Mouse (Mus musculus) gastrocnemius, postnatal 14 days (tissue): ENCODE data around the gene Xpa. TPM values are rescaled to one million over a fixed set of nuclear protein-coding genes. Genes with fewer than 3 reads are reported as not detected.
A peak's percentile ranks its signal among the peaks of the same experiment; 100 is the strongest.

ENCODE experiments used
- DNase-seq: peaks from one replicate; pipeline ENCODE4 v3.0.0; 2021; ENCODE audit warnings: mixed read lengths
- intact Hi-C: fragments of 180-260 bp; cut with DNase I; formaldehyde crosslinking; loops from one replicate; pipeline ENCODE4 v1.15.1; 2025; ENCODE audit warnings: low total_unique reads
- total RNA-seq, 2 experiments: library from RNA; stranded (reverse); gene quantifications; 2 replicates each; pipeline ENCODE4 v1.2.3; 2021

The Xpa gene
- total RNA-seq, 2 experiments from 2014 or later: 7.5 to 7.8 TPM

DNA sequence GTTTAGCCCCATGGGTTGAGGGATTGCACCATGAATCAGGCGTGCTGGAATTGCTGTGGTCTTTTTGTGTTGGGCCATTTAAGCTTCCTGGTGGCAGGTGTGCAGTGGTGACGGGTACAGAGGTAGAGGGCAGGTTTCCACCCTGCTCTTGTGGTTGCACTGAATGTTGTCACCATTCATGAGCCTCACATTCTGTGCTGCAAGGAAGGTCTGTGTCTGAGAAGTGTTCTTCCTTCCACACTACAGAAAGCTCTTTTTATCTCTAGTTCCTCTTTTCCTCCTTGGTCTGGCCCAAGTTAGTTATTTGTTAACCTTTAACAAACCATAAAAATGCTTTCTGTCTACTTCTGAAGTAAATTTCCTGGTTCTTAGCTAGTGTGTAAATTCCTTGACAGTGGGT, 32.1 kb downstream of the Xpa start:
- no peak for DNase-seq
- intact Hi-C loops: no loop called here

DNA sequence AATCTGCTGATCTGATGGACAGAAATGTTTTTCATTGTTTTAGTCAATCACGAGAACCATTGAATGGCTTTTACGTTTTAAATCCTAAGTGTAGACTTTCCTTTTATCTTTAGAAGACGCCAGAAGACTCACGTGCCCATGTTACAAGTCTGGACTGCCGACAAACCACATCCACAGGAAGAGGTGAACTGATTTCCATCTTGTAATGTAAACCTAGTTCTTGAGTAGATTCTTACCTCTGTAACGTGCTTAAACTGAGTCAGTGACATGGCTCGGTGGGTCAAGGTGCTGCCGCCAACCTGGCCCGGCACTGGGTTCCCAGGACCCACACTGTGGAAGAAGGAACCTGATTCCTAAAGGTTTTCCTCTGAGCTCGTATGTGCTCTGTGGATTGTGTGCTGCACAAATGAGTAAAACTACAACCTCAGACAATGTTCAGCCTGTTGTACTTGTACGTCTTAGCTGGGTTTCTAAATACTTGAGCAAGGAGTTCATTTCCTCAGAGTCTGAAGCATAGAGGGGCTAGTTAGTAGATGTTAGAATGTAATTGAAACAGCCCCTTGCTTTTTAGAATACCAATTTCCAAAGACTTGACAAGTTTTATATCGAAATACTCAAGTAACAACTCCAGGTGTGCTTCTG, 44.1 kb downstream of the Xpa start:
- intact Hi-C loops: no loop called here
- DNase-seq: no peak

DNA sequence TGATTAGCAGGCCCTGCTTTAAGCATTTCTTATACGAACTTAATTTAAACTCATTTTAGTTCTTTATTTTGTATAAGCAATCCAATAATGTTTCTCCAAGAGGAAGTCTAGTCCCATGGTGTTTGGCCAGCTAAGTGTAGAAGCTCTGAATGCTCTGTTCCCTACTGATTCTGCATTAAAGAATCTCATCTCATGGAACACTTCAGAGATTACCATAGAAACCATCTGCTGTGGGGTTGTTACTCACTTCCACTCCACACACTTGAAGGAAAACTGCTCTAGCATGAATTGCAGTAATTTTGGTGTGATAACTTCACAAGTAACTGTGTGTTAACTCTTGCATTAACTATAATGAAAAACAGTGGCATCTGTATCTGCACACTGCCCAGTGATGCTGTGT, 49.2 kb downstream of the Xpa start:
- intact Hi-C loops: no loop called here

DNA sequence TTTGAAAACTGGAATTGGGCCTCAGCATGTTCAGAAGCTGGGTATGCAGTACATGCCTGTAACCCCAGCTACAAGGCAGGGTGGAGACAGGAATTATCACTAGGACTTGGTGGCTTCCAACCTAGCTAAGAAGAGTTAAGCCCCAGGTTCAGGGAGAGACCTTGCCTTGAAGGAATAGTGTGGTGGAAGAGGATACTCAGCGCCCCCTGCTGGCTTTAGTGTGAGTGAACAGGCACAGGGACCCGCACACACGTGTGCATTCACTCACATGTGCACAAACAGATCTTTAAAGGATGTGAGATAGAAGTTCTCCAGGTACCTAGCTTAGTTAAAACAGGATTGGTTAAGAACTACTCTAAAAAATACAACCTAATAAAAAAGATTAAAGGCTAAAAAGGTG, 51.8 kb downstream of the Xpa start:
- DNase-seq: no peak
- intact Hi-C loops: no loop called here

More for the DNA sequence above, 49.2 kb downstream of the Xpa start:
- DNase-seq: no peak

DNA sequence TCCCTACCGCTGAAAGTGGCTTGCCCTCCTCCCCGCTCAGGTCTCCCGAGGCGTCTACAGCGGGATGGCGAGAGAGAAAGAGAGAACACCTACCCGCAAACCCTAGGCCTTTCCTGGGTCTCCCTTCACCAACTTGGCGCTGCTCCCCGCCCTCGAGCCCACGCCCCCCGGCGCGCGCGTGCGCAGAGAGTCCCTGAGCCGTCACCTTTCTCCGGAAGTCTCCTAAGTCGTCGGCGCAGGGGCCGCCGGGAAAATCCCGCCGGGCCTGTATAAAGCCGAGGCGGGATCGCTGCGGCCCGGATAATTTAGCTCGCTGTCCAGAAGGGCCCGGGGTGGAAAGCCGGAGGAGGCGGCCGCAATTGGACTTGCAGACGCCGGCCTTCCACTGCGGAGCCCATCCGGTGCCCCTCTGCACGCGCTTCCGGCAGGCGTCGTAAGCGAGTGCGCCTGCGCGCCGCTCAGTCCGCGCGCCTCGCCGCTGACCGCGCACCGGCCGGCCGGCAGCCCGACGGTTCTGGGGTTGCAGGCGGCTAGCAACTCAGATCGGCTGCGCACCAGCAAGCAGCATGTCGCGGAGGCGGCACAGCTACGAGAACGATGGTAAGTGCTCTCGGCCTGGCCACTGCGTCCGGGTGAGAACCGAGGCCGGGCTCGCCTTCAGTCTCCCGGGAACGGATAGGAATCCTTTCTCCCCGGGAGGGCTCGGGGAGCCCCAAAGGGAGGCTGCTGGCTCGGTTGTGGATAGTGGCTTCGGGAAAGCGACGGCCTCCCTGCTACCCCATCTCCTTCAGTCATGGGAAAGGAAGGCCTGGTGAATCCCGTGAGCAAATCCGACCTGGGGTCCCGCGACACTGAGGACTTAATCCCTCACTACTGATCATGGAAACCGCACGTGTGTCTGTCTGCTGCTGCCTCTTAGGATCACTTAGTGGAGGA, 57.6 kb downstream of the Xpa start, which contains the start of the genes Ncbp1 and Tstd2:
Gene Ncbp1, plus strand, starts transcription at position 327 of the 936 bp plus-strand sequence.
Gene Tstd2, minus strand, starts transcription at position 408 of the 936 bp plus-strand sequence.
- DNase-seq: peak; percentile 91
- intact Hi-C loops: no loop called here

DNA sequence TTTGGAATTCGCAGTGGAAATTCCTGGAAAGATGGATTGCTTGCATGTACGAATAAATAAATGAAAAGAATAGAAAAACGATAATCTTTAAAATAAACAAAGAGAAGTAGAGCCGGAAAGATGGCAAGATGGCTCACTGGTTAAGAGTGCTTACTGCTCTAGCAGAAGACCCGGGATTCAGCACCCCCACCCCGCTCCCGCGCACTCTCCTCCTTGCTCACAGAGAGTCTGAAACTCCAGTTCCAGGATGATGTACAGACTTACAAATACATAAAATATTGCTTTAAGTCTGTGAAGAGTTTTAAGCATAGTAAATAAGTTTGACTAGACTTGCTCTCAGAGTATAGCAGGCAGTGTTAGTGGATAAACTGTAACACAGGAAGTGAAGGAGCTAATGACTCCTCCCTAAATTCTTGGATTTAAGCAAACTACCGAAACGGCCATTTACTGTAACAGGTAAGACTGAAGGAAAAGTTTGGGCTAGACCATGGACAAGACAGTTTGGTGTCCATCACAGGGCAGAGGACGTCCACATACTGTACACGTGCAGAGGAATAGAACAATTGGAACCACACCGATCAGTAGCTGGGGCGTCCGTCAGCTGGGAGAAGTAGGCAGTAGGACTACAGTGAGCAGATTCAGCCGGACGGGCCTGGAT, 58.4 kb downstream of the Xpa start:
- intact Hi-C loops: no loop called here

DNA sequence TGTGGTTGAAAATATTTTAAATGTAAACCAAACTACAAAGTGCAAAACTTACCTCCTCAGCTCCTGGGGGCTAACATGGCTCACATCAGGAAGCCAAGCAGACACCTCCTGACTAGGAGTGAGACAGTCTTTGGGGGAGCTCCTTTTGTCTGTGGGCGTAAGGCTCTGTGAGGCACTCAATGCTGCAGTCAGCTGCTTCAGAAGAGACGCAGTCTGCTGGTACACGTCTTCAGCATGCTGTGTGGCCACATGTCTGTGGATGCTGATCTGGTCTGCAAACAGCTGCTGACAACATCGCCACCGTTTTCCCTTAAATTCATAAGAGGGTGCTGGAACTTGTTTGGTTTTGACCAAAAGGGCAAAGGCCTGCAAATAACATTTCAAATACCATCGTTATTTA, 64.3 kb downstream of the Xpa start:
- intact Hi-C loops: no loop called here
- no peak for DNase-seq

More for the DNA sequence above, 58.4 kb downstream of the Xpa start:
- DNase-seq: no peak

DNA sequence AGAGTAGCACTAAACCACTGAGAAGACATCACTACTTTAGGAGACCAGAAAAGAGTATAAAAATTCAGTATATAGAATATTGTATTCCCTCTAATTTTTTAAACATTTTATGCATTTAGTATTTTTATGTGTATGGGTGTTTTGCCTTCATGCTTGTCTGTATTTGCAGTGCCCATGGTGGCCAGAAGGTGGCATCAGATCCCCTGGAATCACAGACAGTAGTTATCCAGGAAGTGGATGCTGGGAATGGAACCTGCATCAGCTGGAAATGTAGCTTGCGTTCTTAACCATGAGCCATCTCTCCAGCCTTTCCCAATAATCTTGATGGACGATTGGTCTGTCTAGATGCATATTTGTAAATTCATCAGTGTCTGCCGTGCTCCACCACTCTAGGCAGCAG, 65.9 kb downstream of the Xpa start:
- intact Hi-C loops: no loop called here

DNA sequence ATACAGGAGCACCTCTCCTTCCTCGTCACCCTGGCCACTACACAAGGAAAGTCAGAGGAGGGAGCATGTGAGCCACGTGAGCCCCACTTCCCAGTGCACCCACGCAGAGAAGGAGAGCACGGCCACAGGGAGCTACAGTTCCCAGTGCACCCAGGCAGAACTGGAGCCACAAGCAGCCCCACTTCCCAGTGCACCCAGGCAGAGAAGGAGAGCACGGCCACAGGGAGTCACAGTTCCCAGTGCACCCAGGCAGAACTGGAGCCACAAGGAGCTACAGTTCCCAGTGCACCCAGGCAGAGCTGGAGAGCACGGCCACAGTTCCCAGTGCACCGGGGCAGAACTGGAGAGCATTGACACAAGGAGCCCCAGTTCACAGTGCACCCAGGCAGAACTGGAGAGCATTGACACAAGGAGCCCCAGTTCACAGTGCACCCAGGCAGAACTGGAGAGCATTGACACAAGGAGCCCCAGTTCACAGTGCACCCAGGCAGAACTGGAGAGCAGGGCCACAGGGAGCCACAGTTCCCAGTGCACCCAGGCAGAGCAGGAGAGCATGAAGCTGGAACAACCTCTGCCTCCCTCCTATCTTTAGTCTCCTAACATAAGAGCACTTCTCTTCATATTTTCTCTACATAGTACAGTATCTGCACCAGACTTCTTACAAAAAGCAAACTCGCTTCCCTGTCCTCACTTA, 66.7 kb downstream of the Xpa start:
- no peak for DNase-seq
- intact Hi-C loops: loop anchor here (10.0 kb wide), 2 partner anchors 95 to 155 kb away; partner anchors contain the start of gene Tmod1

More for the DNA sequence above, 65.9 kb downstream of the Xpa start:
- DNase-seq: no peak

DNA sequence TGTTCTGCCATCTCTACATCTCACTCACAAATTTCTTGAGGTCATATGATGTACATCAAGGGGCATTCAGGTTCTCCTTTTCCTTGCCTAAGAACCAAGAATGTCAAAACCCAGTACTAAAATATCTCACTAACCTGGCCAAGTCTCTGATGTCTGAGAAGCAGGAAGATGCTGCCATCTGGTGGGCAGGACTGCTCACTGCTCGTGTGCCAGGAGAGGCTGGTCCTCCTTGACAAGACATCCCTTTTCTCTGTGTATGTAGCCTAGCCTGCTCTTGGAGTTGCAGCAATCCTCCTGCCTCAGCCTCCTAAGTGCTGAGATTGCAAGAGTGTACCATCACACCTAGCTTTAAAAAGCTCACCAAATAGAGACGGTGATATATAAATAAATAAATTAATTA, 69.6 kb downstream of the Xpa start:
- peak; percentile 56 for DNase-seq
- intact Hi-C loops: loop anchor here (10.0 kb wide), 2 partner anchors 92 to 152 kb away; partner anchors contain the start of gene Tmod1

DNA sequence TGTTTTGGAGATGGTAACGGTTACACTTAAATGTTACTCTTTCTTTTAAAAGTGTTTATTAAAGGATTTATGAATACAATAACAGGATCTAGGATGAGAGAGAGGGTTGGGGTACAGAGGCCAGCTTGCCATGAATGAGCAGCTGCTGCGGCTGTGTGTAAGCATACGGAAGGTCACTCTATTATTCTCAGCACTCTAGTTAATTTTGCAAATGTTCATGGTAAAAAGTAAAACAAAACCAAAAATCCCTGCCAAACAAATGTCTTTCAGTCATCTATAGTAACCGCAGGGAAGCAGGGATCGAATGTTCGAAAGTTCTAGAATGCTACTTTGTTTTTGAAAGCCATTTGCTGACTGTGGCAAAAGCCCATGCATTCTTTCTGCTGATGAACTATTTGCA, 72.8 kb downstream of the Xpa start:
- intact Hi-C loops: loop anchor here (10.0 kb wide), 2 partner anchors 89 to 149 kb away; partner anchors contain the start of gene Tmod1
- no peak for DNase-seq

DNA sequence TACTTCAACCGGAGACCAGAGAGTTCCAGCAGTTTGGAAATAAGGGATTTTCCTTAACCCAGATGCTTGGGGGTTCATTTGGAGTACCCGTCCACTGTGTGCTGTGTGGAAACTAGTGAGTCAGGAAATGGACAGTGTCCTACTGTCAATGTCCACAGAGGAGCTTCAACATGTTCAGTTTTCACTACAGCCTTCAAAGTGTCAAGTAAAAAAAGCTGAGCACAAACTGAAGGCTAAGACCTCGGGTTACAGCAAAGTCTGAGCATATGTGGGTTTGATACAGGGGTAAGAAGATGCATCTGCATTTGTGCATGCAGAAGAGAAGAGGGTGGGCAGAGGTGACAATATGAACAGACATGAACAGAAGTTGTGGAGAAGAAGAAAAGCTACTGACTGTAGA, 75.3 kb downstream of the Xpa start:
- DNase-seq: no peak
- intact Hi-C loops: loop anchor here (10.0 kb wide), 2 partner anchors 86 to 146 kb away; partner anchors contain the start of gene Tmod1

DNA sequence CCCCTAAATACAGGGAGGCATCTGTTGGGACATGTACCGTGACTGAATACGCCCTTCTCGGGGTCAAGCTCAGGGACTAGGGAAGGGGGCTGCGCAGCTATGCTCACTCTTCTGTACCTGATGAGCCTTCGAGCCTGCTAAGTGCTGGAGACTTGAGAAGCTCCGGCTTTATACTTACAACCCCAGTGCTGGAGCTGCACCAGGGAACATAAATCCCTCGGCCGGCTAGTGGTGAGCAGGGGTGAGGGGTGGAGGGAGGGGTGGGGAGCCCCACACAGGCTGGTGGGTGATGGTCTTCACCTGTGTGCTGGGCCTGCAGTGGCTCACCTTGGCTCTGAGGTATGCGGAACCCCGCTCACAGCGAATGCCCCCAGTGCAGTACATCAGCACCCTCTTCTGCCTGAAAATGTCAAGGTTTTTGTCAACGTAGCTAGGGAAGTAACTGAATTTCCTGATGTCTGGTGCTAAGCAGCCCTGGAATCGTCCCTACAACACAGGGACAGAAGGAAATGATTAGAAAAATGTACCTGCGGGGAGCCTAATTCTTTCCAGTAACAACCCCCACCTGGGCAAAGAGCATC, 76.5 kb downstream of the Xpa start:
- DNase-seq: no peak
- intact Hi-C loops: loop anchor here (10.0 kb wide), 2 partner anchors 85 to 145 kb away; partner anchors contain the start of gene Tmod1

DNA sequence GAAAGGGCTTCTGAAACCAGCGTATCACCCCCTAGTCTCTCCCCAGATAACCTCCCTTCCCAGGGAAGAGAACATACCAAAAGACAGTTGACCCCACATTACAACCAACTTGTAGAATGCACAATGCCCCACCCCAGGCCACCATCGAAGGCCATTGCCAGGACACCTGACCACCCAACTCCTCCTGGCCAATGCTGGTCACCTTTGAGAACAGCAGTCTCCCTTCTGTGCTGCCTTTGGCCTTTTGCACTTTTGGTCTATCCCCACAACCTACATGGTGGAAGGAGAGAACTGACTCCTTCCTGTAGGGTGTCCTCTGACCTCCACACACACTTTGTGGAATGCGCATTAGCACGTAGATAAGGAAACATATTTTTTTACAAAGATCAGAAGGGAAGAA, 78.6 kb downstream of the Xpa start:
- DNase-seq: no peak
- intact Hi-C loops: no loop called here

DNA sequence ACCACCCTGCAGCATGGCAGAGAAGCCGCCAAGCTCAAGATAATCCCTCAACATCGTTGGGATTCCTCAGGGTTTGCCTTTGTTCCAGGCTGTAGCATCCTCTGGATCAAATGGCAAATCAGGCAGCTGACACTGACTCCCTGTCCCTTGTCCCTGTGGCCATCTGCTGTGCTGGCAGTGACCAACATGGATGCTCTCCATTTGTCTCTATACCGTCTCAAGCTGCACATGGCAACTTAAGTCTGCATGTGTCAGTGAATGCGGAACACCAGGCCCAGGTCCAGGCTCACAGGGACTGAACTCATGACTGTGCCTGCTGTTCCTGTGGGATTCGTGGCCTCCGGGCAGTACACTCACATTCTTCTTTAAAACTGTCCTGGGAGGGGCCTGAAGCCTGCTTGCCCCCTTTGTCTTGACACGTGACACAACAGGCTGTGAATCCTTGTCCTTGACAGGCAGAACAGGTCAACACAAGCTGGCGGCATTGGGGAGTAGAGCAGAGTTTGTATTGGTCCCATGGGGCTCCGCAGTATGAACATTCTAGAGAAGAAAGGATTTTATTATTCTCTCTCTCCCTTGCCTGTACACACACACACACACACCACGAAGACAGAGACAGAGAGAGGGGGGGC, 79.5 kb downstream of the Xpa start:
- peak; percentile 21 for DNase-seq
- intact Hi-C loops: no loop called here

DNA sequence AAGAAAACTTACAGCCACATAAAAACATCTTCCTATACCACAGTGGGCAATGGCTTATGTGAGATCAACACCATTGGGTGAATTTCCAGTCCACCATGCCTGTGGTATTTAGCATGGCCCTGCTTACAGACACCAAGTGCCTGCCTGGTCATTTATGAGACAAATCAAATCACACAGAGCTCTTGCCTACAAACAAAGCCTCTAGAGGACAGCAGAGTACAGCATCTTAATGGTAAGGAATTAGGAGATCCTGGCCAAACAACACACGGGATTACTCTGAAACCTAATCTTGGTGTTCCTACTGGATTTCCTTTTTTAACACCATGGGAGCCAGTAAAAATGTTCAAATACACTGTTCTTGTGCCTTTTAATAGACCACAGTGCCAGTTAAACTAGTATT, 80.8 kb downstream of the Xpa start:
- intact Hi-C loops: no loop called here
- DNase-seq: no peak

DNA sequence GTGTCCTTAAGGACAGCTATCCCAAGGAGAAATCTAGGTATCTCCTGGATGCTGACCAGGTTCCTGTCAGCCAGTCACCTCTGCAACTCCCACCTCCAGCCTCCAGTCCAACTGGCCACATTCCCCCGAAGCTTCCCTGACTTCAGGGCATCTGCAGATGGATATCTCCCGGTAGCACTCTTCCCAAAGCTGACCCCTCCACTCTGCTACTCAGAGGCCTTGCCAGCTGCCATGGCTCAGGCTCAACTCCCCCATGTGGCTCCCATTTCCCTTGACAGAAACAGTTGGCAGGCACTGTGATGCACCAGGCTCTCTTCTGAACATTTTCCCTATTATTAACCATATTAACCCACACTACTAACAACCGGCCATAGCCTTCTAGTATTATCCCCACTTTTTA, 84.8 kb downstream of the Xpa start:
- intact Hi-C loops: no loop called here
- no peak for DNase-seq

DNA sequence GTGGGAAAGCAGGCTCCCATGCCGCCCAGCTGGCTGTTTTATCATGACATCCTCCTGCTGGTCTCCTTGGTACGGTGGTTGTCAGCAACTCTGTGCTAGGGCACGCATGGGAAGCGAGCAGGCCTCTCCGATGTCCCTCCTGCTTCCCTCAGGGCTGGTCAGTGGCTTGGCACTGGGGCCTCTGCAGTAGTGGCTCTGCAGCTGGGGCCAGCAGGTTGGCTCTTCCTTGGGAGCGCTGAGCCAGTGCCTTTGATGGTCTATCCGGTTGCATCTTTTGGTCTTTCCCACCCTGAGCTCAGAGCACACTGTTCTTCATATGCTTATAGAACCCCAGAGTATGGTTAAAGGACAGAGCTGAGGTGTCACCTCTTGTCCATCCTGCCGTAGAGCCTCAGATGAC, 86.0 kb downstream of the Xpa start:
- DNase-seq: peak; percentile 29
- intact Hi-C loops: no loop called here
